Mouse (Mus musculus): ENCODE measurements around the gene Olfr430.
A peak's percentile ranks its signal among the peaks of the same experiment; 100 is the strongest.
"Not testable (repeated sequence)": the region's sequence is repeated elsewhere in the genome, so short reads cannot be mapped to it uniquely, and the experiment has no call there.

The Olfr430 gene

DNA sequence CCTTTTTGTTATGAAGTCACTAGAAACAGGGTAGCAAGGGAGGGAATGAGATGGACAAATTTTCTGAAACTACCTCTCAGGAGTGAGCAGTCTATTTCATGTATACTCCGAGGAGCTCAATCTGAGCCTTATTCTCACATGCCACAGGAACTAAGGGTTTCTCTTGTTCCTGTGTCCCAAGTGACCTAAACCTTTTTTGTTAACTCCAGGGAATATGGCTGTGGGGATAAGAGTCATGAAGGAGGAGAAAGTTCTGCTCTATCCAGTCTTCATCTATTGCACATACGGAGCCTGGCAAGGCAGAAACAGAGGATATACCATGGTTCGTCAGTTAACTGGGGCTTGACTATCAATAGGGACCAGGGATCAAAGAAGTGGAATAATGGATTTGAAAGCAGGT, at the start of gene Olfr430:
Gene Olfr430 (plus strand): TSS at position 301 of the 400 bp plus-strand sequence.
- no peak for DNase-seq (ENCODE audit: low read depth)

DNA sequence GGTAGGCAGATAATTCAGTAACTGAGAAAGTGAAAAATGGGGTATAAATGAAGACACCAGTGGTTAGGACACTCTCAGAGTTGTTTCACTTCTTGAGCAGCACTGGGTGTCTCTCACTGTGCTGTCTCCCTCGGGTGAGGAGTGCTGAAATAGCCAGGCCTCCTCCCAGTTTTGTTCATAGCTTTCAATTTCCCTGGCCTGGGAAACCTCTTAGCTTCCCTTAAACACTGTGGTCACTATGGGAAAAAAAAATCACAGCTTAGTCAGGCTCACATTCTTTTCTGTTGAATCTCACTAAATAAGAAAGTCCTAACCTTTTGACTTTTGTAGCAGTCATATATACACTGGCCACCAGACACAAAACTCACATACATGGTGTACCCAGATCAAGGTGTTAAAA, 34.7 kb upstream of the Olfr430 start, which contains the start of gene Ifi205:
Gene Ifi205 (minus strand): TSS at position 113 of the 400 bp plus-strand sequence.
- no peak for DNase-seq (ENCODE audit: low read depth)

DNA sequence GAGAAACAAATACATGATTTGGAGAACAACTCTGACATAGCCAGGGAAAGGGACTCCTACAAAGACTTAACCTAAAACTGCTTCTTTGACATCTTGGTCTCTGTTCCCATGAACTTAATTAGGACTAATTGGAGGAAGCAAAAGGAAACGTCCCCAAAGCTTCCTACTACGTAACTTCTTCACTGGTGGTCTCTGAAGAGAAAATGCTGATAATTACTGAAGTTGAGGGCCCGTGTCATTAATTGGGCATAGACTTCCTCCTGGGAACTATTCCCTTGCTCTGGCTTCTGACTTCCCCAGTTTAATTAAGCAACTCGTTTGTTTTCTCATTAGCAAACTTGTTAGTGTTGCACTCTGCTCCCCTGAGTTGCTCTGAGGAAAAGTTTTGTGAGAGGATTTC, 30.6 kb upstream of the Olfr430 start:
- DNase-seq (ENCODE audit: low read depth) = no peak

DNA sequence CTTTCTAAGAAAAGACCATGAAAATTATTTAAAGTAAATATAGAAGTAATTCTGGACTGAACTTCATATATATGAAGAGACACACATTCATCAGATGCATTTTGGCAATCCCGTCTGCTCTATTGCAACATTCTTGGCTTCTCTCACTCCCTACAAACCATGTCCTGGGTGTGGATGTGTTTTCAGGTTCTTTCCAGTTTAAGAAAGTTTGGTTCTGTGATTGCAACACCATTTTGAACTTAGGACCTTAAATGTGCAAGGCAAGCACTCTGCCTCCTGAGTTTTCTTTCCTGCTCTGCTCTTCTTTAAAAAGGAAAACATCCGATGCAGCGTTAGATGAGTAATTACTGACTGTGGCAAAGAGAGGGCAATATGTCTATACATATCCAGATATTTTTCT, 27.9 kb upstream of the Olfr430 start:
- no peak for DNase-seq (ENCODE audit: low read depth)

DNA sequence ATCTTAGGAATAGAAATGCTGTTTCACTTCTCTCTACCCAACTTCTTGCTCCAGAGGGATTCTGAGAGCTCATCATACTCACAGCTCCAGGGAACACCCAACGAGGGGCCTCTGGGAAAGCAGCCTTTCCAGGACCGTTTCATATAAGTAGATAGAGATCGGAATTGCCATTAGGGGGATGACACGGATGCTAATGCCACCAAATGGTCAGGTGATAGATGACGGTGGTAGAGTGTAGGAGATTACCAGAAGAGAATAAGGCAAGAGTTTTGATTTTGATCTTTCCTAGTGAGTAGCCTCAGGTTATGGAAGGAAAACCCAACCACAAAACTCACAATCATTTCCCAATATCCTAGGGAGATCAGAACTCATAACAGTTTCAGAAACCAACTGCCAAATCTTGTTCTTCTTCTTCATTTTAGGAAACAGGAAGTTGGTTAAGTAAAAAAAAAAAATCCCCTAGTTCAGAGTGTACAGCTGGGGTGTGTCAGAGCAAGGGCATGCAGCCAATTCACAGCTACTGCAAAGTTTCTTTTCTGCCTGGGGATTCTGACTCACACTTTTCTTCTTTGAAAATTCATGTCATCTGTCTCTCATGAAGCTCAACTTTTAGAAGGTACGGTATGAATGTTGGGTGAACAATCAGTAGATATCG, 25.8 kb upstream of the Olfr430 start, which contains the start of gene Olfr433:
Gene Olfr433 (plus strand): TSS at position 183 of the 655 bp plus-strand sequence.
- DNase-seq (ENCODE audit: low read depth) = peak; percentile 56

DNA sequence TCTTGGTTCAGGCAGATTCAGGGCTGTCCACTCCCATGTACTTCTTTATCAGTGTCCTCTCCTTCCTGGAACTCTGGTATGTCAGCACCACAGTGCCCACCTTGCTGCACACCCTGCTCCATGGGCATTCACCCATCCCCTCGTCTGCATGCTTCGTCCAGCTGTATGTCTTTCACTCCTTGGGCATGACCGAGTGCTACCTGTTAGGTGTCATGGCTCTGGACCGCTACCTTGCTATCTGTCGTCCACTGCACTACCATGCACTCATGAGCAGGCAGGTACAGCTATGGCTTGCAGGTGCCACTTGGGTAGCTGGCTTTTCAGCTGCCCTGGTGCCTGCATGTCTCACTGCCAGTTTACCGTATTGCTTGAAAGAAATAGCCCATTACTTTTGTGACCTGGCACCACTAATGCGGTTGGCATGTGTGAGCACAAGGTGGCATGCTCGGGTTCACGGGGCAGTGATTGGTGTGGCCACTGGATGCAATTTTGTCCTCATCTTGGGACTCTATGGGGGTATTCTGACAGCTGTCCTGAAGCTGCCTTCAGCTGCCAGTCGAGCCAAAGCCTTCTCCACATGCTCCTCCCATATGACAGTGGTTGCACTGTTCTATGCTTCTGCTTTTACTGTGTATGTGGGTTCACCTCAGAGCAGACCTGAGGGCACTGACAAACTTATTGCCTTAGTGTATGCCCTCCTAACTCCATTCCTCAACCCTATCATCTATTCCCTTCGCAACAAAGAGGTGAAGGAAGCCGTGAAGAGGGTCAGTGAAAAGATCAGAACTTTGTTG, 24.1 kb upstream of the Olfr430 start:
- not testable (repeated sequence) for DNase-seq (ENCODE audit: low read depth)

DNA sequence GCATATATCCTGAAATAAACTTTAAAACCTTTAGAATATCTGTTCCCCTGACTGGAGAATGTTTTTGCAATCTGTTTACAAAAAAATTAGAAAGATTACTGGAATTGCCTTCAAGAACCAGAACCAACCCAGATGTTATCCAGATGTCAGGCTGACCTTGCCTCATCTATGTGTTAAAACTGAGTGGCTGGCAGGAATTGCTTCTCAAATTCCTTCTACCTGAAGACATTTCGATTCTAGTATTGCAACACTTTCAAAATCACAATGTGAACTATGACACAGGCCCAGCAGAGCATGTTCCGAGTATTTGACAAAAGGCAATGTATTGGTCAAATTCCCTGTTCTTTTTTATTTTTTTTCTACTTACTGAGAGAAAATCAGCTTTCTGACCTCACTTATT, 22.0 kb upstream of the Olfr430 start:
- no peak for DNase-seq (ENCODE audit: low read depth)

DNA sequence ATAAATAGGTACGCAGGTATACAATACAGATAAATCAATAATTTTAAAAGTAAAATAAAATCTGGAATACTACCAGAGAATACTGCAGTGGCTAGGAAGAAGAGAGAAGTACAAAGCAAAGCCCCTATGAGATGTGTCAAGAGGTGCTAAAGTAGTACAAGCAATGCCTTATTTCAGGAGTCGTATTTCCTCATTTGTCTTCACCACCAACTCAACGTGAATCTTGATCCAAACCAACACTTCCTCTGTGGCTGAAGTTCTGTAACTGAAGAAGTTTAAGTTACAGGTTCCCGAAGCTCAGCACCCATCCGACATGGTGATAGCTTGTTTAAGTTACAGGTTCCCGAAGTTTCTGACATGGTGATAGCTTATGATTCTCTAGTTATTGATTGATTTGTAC, 18.2 kb upstream of the Olfr430 start:
- not testable (repeated sequence) for DNase-seq (ENCODE audit: low read depth)

DNA sequence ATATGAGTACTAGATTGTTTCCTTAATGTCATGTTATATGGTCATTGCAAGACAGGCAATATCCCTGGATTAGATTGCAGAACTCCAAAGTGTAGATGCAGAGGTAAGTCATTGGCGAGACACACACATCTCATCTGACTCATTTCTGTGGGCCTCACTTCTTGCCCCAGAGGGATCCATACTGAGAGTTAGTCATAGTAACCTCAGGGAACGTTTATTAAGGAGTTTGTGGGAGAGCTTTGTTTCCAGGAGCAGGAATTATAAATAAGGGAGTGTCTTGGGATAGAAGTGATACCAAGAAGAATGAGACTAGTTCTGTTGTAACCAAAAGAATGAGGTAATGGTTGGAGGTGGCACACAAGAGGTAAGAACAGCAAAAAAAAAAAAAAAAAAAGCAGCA, 17.5 kb upstream of the Olfr430 start, which contains the start of gene Olfr432:
Gene Olfr432 (plus strand): TSS at position 313 of the 400 bp plus-strand sequence.
- DNase-seq (ENCODE audit: low read depth) = no peak

DNA sequence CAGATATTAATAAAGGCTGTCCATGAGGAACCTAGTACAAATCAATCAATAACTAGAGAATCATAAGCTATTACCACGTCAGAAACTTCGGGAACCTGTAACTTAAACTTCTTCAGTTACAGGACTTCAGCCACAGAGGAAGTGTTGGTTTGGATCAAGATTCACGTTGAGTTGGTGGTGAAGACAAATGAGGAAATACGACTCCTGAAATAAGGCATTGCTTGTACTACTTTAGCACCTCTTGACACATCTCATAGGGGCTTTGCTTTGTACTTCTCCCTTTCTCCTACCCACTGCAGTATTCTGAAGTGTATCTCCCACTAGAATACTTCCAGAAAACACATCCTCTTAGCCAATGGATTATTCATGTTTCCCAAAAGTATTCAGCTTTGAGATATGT, 17.0 kb upstream of the Olfr430 start:
- not testable (repeated sequence) for DNase-seq (ENCODE audit: low read depth)

DNA sequence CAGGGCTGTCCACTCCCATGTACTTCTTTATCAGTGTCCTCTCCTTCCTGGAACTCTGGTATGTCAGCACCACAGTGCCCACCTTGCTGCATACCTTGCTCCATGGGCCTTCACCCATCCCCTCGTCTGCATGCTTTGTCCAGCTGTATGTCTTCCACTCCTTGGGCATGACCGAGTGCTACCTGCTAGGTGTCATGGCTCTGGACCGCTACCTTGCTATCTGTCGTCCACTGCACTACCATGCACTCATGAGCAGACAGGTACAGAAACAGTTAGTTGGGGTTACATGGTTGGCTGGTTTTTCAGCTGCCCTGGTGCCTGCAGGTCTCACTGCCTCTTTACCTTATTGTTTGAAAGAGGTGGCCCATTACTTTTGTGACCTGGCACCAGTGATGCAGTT, 15.9 kb upstream of the Olfr430 start:
- no peak for DNase-seq (ENCODE audit: low read depth)

DNA sequence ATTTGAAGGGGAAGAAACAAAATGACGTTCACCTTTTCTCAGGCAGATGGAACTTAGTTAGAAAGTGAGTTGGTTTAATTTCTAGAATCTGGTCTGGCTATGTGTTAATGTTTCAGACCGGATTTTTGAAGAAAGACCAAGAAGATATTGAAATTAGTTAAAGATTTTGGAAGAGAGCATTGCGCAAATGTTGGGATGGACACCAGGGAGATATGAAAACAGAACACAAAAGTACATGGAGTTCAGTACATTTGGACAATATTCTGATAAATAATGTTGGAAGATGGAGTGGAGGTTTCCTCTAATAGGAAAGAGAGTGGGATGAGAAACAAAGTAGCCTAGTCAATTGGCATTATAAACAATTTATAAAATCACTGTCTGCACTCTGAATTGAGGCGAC, 14.9 kb upstream of the Olfr430 start:
- no peak for DNase-seq (ENCODE audit: low read depth)

DNA sequence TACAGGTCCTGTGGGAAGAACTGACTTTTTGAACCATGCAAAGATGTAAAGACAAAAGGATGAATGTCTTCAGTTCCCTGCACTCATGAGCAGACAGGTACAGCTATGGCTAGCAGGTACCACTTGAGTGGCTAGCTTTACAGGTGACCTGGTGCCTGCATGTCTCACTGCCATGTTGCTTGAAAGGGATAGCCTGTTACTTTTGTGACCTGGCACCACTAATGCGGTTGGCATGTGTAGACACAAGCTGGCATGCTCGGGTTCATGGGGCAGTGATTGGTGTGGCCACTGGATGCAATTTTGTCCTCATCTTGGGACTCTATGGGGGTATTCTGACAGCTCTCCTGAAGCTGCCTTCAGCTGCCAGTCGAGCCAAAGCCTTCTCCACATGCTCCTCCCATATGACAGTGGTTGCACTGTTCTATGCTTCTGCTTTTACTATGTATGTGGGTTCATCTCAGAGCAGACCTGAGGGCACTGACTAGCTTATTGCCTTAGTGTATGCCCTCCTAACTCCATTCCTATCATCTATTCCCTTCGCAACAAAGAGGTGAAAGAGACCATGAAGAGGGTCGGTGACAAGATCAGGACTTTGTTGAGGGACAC, 14.4 kb upstream of the Olfr430 start:
- DNase-seq (ENCODE audit: low read depth) = no peak

DNA sequence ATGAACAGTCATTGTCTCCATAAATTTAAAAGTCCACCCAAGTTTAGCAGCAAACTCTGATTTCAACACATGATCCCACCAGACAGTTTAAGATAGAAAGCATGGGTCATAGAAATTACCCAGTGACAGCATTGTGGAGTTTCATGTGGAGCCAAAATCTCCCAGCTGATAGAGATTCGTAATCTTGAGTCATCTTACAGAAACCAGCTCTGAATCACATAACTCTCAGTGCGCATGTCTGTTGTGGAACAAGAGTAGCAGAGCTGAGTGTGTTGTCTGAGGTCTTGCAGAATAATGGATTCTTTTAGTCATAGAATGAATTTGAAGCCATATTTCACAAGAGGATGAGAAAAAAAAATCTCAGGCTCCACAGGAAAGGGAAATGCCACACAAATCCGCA, 13.4 kb upstream of the Olfr430 start:
- no peak for DNase-seq (ENCODE audit: low read depth)

DNA sequence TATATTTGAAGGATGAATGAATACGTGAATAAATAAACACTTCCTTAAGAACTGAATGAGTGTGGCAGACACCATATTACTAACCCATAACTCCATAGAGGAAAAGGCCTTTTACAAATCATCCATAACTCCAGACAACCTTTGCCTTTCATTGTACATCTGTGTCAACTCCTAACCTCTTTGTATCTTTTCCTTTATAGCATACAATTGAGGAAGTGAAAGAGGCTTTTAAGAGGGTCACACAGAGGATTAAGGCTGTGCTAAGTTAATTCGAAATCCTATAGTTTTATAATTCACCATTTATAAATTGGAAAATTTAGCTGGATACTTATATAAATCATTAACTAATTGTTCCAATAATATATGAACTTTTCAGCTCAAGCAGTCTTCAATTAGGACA, 11.2 kb upstream of the Olfr430 start:
- DNase-seq (ENCODE audit: low read depth) = no peak

DNA sequence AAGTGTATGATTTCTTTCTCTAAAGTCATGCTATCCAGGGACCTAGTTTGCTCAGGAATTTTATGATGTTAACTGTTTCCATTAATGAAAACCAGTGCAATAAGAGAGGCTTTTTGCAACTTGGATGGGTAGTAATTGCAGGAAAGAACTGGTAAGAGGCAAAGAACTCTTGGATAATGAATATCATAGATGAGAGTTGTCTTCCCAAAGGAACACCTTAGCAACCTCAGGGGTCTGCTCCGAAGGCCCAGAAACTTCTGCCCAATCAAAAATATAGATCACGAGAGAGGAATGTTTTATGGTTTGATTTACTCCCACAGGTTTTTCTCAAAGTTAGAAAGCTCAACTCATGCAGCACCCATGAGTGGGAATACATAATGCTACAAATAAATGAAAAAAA, 17.6 kb downstream of the Olfr430 start, which contains the start of gene Olfr429:
Gene Olfr429 (plus strand): TSS at position 301 of the 400 bp plus-strand sequence.
- no peak for DNase-seq (ENCODE audit: low read depth)

DNA sequence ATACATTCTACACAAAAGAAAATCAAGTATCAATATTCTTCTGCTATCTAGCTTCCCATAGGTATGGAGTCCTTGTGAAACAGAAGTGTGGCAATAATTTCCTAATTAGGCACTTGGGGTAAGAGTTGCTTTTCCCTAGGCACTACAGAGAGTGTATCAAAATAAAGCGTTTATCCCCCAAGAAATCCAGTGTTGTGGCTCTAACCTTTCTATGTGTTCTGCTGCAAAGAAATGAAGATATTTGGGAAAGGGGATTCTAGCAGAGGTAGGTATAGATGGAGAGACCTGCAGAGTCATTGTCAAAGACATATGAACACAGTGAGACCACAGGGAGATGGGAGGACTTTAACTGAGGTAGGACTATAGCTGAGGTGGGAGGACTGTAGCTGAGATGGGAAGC, 30.2 kb downstream of the Olfr430 start, which contains the start of gene Olfr427:
Gene Olfr427 (plus strand): TSS at position 301 of the 400 bp plus-strand sequence.
- no peak for DNase-seq (ENCODE audit: low read depth)

DNA sequence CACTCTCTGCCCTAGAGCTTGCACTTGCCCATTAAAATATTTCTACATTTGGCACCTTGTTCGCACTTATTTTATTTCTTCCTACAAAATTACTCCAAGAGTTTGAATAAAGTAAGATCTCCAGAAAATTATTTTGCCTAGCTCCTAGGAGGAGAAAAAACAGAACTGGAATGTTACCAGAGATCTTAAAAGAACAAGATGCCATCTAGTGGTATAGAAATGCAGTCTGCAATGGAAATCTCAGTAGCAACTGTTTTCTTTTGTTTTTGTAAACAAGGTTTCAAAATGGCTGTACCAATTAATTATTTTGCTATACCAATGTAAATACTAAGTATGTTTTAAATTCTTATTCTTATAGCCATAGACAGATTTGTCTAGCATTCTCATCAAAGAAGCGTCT, 37.3 kb downstream of the Olfr430 start:
- peak; percentile 31 for DNase-seq (ENCODE audit: low read depth)

DNA sequence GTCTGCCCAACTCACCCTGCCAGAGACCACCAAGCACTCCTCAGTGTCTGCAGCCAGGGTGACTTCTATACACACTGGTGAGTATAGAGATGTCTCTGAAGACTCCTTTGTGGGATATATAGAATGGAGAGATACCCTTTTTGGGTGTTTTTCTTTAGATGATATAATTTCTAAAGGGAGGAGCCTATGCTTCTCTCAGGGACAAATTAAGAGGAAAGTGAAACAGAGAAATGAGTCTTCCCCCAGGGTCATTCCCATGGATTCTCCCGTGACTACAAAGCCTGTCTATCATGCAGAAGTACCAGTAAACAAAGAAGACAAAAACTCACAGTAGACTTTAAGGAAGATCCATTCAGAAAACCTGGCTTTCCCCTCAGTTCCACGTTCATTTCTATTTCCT, 54.7 kb downstream of the Olfr430 start, which contains the start of gene Olfr231:
Gene Olfr231 (minus strand): TSS at position 101 of the 400 bp plus-strand sequence.
- DNase-seq (ENCODE audit: low read depth) = no peak

All from induced T-regulatory cell, adult 2 months (primary cell).